Mouse (Mus musculus): ENCODE measurements at regions not wholly inside any gene's neighbourhood (a gene's known extent, or its start where the extent isn't known, plus 50 kb on each side); places are given as distances from the start of the nearest gene placed in this dataset.

DNA sequence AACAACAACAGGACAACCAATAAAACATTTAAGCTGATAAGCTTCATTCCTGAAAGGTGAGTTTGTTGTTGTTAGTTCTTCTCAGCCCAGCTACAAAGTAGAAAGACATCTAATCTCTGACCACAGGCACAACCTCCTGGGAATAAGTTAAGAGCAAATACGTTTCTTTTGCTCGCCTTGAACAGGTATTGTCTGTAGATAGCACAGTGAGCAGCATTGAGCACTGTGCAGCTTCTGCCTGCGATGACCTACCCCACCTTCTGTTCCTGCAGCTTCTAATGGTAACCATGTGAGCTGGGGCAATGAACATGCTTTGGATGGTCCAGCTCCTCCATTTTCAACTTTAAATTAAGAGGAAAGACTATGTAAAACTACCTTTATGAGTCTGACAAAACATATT, 509.8 kb upstream of the Adgrl2 start:
- TF ChIP-seq CTCF (IDR thresholded peaks at IDR 0.05) (no peak), EP300 (IDR thresholded peaks at IDR 0.05) (no peak)

Data from lung, postnatal 0 days (tissue).